ENCODE assay signal across 8 mouse cellular contexts in the genomic region with DNA sequence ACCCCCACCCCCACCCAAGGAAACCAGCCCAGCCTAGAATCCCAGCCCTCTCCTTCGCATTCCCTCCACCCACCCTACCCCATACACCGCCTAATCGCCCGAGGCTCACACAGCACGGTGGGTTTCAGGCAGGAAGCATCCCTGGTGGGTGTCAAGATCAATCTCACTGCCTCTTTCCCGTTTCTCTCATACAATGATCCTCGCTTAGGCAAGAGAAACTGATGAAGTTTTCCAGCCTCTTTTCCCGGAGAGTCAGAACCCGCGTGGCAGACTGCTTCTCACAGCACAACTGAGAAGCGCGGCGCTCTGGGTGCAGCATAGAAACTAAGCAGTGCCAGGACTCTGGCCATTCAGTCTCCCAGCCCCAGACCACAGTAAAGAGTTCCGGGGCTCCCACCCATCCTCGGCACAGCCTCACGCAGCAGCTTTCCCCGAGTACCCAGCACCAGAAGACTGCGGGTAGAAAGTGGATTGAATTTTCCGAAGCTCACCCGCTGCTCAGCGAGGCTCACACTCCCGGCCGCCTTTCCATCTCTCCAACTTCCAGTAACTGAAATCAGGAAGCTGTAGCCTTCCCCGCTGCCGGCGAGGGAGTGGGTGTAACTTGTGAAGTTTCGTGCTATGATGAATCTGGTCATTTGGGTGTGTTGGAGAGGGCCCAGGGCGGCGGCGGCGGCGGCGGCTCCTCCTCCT.
DNase-seq lines count a peak whose midpoint lies in the region; ATAC-seq and TF ChIP-seq lines count a peak whose summit lies in the region.

No protein-coding gene starts in this region.

- DNase-seq in CD4-positive, CD25-positive, alpha-beta regulatory T cell, adult 2 months (ENCODE audit: low read depth, low spot score) = peak; percentile 25
- DNase-seq in adrenal gland, postnatal 25 days = peak; percentile 39
- peak; percentile 79 for DNase-seq in kidney, postnatal 0 days (ENCODE audit: low spot score)
- DNase-seq in neural tube, embryonic 10.5 days (ENCODE audit: extremely low spot score, low spot score) = peak; percentile 39
- peak; percentile 47 for DNase-seq in thymus, postnatal 4 days

- peak overlapping the region; percentile 76 for H3K27ac ChIP-seq in embryonic fibroblast, embryonic 13.5 days (ENCODE audit: insufficient read depth, low read length)
- 0 out of 2 replicates have a peak overlapping the region, but pooled peaks have one; percentile 25 for H3K27ac ChIP-seq in heart, embryonic 12.5 days (ENCODE audit: poor library complexity, severe bottlenecking)
- peak overlapping the region; percentile 25; the same call in 1 of the 2 replicates for H3K27ac ChIP-seq in kidney, postnatal 0 days
- H3K27ac ChIP-seq in liver, embryonic 12.5 days = no peak overlapping the region

- ATAC-seq in heart, embryonic 12.5 days (ENCODE audit: insufficient number of reproducible peaks, low FRiP score) = 0 out of 2 replicates have a peak, but pooled peaks have one; percentile 68
- ATAC-seq in kidney, postnatal 0 days (replicated peaks; ENCODE audit: low FRiP score, low read depth) = peak; percentile 41; the same call in 1 of the 2 replicates
- no peak for ATAC-seq in liver, embryonic 12.5 days

- H3K9me3 ChIP-seq in heart, embryonic 12.5 days (replicated peaks) = peaks cover 8% of the 10 kb centered on the region; the same call in 1 of the 2 replicates
- no peaks in the 10 kb centered on the region for H3K9me3 ChIP-seq in kidney, postnatal 0 days (replicated peaks; ENCODE audit: low read length)
- 0 out of 2 replicates have a peak, but pooled peaks cover 3% of the 10 kb centered on the region for H3K9me3 ChIP-seq in liver, embryonic 12.5 days (replicated peaks)

- H3K4me3 ChIP-seq in embryonic fibroblast, embryonic 13.5 days (ENCODE audit: insufficient read depth, low read length) = peak overlapping the region; percentile 62
- H3K4me3 ChIP-seq in heart, embryonic 12.5 days = peak overlapping the region; percentile 55
- peak overlapping the region; percentile 44 for H3K4me3 ChIP-seq in kidney, postnatal 0 days (replicated peaks; ENCODE audit: low read depth, low read length)
- H3K4me3 ChIP-seq in liver, embryonic 12.5 days = peak overlapping the region; percentile 43

- no peaks in the 10 kb centered on the region for H3K4me1 ChIP-seq in embryonic fibroblast, embryonic 13.5 days (ENCODE audit: control insufficient read depth, insufficient read depth, low read length)
- peaks cover 19% of the 10 kb centered on the region for H3K4me1 ChIP-seq in heart, embryonic 12.5 days (replicated peaks)
- H3K4me1 ChIP-seq in kidney, postnatal 0 days (replicated peaks; ENCODE audit: insufficient read depth, low read length) = peaks cover 8% of the 10 kb centered on the region; the same call in 1 of the 2 replicates
- peaks cover 12% of the 10 kb centered on the region for H3K4me1 ChIP-seq in liver, embryonic 12.5 days

- H3K4me2 ChIP-seq in heart, embryonic 12.5 days = peak overlapping the region; percentile 93
- peak overlapping the region; percentile 93 for H3K4me2 ChIP-seq in kidney, postnatal 0 days (ENCODE audit: low read length)
- H3K4me2 ChIP-seq in liver, embryonic 12.5 days = peak overlapping the region; percentile 66

- peak; percentile 85 for TF ChIP-seq POLR2A in embryonic fibroblast, embryonic 13.5 days (IDR thresholded peaks at IDR 0.05; ENCODE audit: low read depth, low read length)

- H3K36me3 ChIP-seq in heart, embryonic 12.5 days = no peaks in the 10 kb centered on the region
- H3K36me3 ChIP-seq in kidney, postnatal 0 days (ENCODE audit: insufficient read depth, low read length) = no peaks in the 10 kb centered on the region
- no peaks in the 10 kb centered on the region for H3K36me3 ChIP-seq in liver, embryonic 12.5 days

- no peak for TF ChIP-seq CTCF in embryonic fibroblast, embryonic 13.5 days (IDR thresholded peaks at IDR 0.05; ENCODE audit: borderline replicate concordance, insufficient read depth, low read length)
- TF ChIP-seq CTCF in kidney, postnatal 0 days (IDR thresholded peaks at IDR 0.05; ENCODE audit: low read depth) = no peak

- peak overlapping the region; percentile 59 for H3K9ac ChIP-seq in heart, embryonic 12.5 days
- H3K9ac ChIP-seq in kidney, postnatal 0 days (ENCODE audit: low read depth, low read length) = peak overlapping the region; percentile 46; the same call in 1 of the 2 replicates
- no peak overlapping the region for H3K9ac ChIP-seq in liver, embryonic 12.5 days

- H3K27me3 ChIP-seq in heart, embryonic 12.5 days (replicated peaks) = no peaks in the 10 kb centered on the region; the same call in 1 of the 2 replicates
- no peaks in the 10 kb centered on the region for H3K27me3 ChIP-seq in kidney, postnatal 0 days (ENCODE audit: insufficient read depth, low read length)
- H3K27me3 ChIP-seq in liver, embryonic 12.5 days (replicated peaks) = peaks cover 45% of the 10 kb centered on the region

- WGBS in heart, embryonic 12.5 days = under 1% methylated on average over 27 of the region's 33 CpGs
- 1% methylated on average over 33 of the region's 33 CpGs for WGBS in kidney, postnatal 0 days
- under 1% methylated on average over 29 of the region's 33 CpGs for WGBS in liver, embryonic 12.5 days (ENCODE audit: insufficient replicate concordance)

Comparison
In these comparisons a context has a peak if more than half of its experiments do, and no peak if none do; other contexts are left out.
1. DNase-seq: peak in every context shown above with its lines; median percentile 79 in kidney, postnatal 0 days; 47 in thymus, postnatal 4 days; 39 in adrenal gland, postnatal 25 days; 39 in neural tube, embryonic 10.5 days; 25 in CD4-positive, CD25-positive, alpha-beta regulatory T cell, adult 2 months.